ENCODE assay signal across 8 mouse cellular contexts in the genomic region with DNA sequence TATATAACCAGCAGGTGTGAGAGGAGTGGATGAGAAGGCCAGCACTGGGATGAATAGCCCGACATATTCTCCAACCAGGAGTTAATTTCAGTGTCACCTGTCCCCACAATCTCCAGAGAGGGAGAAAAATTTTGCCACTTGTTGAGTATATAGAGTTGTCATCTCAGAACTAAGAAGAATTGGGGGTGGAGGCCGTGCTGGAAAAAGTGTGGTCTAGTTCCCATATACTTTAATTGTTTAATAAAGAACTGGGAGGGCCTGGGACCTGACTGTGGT. TPM values are rescaled to one million over a fixed set of nuclear protein-coding genes. Genes with fewer than 3 reads are reported as not detected.
A peak's percentile ranks its signal among the peaks of the same experiment; 100 is the strongest.
DNase-seq lines count a peak whose midpoint lies in the region; ATAC-seq and TF ChIP-seq lines count a peak whose summit lies in the region.

No protein-coding gene starts in this region.

- 28% methylated on average over 2 of the region's 2 CpGs for WGBS in heart, embryonic 11.5 days (ENCODE audit: insufficient replicate concordance)
- 19% methylated on average over 2 of the region's 2 CpGs for WGBS in forebrain, embryonic 14.5 days
- WGBS in liver, embryonic 15.5 days (ENCODE audit: insufficient replicate concordance), result 9% methylated on average over 2 of the region's 2 CpGs

- H3K27me3 ChIP-seq in heart, embryonic 11.5 days (ENCODE audit: control insufficient read depth, insufficient read depth, low read length), result no peaks in the 10 kb centered on the region
- no peaks in the 10 kb centered on the region for H3K27me3 ChIP-seq in CH12.LX (replicated peaks)
- no peaks in the 10 kb centered on the region for H3K27me3 ChIP-seq in forebrain, embryonic 14.5 days (replicated peaks; ENCODE audit: control insufficient read depth, insufficient read depth, low read length)
- H3K27me3 ChIP-seq in liver, embryonic 15.5 days, result no peaks in the 10 kb centered on the region

- in situ Hi-C loops in CH12.LX (cut with MboI; ENCODE audit: low pct_ligation_motif_present, low pct_unique_long_range_greater_than_20kb, low sequenced_read_pairs), result no loop called here

- intact Hi-C loops in heart, postnatal 25 days (cut with DNase I), result loop anchor here (1.0 kb wide), 1 partner anchor 18 kb away; the partner anchor contains the start of gene Agbl5
- intact Hi-C loops in gastrocnemius, postnatal 36 days (cut with DNase I), result no loop called here

- peaks cover 36% of the 10 kb centered on the region for H3K36me3 ChIP-seq in heart, embryonic 11.5 days (ENCODE audit: control insufficient read depth, insufficient read depth, low read length)
- H3K36me3 ChIP-seq in CH12.LX (replicated peaks in 1 of 2; ENCODE audit: control insufficient read depth in 1 of 2, insufficient read depth in 1 of 2, low read length in 1 of 2), result peaks cover 40 to 44% of the 10 kb centered on the region in 2 experiments
- peaks cover 56% of the 10 kb centered on the region for H3K36me3 ChIP-seq in forebrain, embryonic 14.5 days (ENCODE audit: control insufficient read depth, insufficient read depth, low read length)
- peaks cover 41% of the 10 kb centered on the region for H3K36me3 ChIP-seq in liver, embryonic 15.5 days (replicated peaks)

- dilution Hi-C loops in CH12.LX (cut with MboI; ENCODE audit: extremely low pct_ligation_motif_present, extremely low pct_unique_long_range_greater_than_20kb, low sequenced_read_pairs), result no loop called here

- peak overlapping the region; percentile 88 for H3K4me2 ChIP-seq in heart, embryonic 11.5 days
- peak overlapping the region; percentile 97 for H3K4me2 ChIP-seq in CH12.LX (ENCODE audit: insufficient read depth, low read depth, poor library complexity, severe bottlenecking)
- H3K4me2 ChIP-seq in forebrain, embryonic 14.5 days (ENCODE audit: low read length), result peak overlapping the region; percentile 92
- H3K4me2 ChIP-seq in liver, embryonic 15.5 days, result peak overlapping the region; percentile 77

- H3K79me2 ChIP-seq in CH12.LX (replicated peaks; ENCODE audit: control insufficient read depth, extremely low read depth, insufficient read depth, poor library complexity, severe bottlenecking), result peaks cover 9% of the 10 kb centered on the region

- H3K4me1 ChIP-seq in heart, embryonic 11.5 days (ENCODE audit: control insufficient read depth, insufficient read depth, low read length), result peaks cover 5% of the 10 kb centered on the region
- peaks cover 8 to 38% of the 10 kb centered on the region in 2 experiments for H3K4me1 ChIP-seq in CH12.LX (ENCODE audit: control insufficient read depth in 1 of 2, insufficient read depth in 2 of 2)
- H3K4me1 ChIP-seq in forebrain, embryonic 14.5 days (ENCODE audit: control insufficient read depth, insufficient read depth, low read length), result peaks cover 11% of the 10 kb centered on the region; the same call in 1 of the 2 replicates
- peaks cover 24% of the 10 kb centered on the region for H3K4me1 ChIP-seq in liver, embryonic 15.5 days (replicated peaks)

- TF ChIP-seq POLR2A in CH12.LX (IDR thresholded peaks at IDR 0.05; ENCODE audit: low read depth, low read length), result no peak

- TF ChIP-seq RAD21 in CH12.LX (IDR thresholded peaks at IDR 0.05; ENCODE audit: low read depth, low read length), result no peak

- H3K9me3 ChIP-seq in heart, embryonic 11.5 days (replicated peaks; ENCODE audit: control insufficient read depth, low read length), result no peaks in the 10 kb centered on the region
- no peaks in the 10 kb centered on the region for H3K9me3 ChIP-seq in CH12.LX (replicated peaks; ENCODE audit: low read length)
- H3K9me3 ChIP-seq in forebrain, embryonic 14.5 days (replicated peaks; ENCODE audit: control insufficient read depth, low read length), result no peaks in the 10 kb centered on the region
- H3K9me3 ChIP-seq in liver, embryonic 15.5 days (replicated peaks), result no peaks in the 10 kb centered on the region

- no peak for DNase-seq in heart, postnatal 25 days (ENCODE audit: low spot score)
- no peak for DNase-seq in CH12.LX (ENCODE audit: extremely low read depth)
- no peak for DNase-seq in forebrain, embryonic 14.5 days (ENCODE audit: low spot score)
- DNase-seq in cerebellum, postnatal 36 days, result no peak
- no peak for DNase-seq in gastrocnemius, postnatal 36 days

- TF ChIP-seq CTCF in CH12.LX (conservative IDR thresholded peaks at IDR 0.05 in 1 of 2, IDR thresholded peaks at IDR 0.05 in 1 of 2; ENCODE audit: low read depth in 2 of 2, low read length in 2 of 2), result no peak

- H3K4me3 ChIP-seq in heart, embryonic 11.5 days (ENCODE audit: low read depth, low read length), result peak overlapping the region; percentile 91
- peak overlapping the region; percentile 77 to 90 (median 77) for H3K4me3 ChIP-seq in CH12.LX (replicated peaks in 1 of 3; ENCODE audit: low read depth in 2 of 3, low read length in 2 of 3, poor library complexity in 1 of 3)
- peak overlapping the region; percentile 84 for H3K4me3 ChIP-seq in forebrain, embryonic 14.5 days (ENCODE audit: low read depth, low read length)
- H3K4me3 ChIP-seq in liver, embryonic 15.5 days (replicated peaks), result peak overlapping the region; percentile 92

- ATAC-seq in heart, embryonic 11.5 days (replicated peaks; ENCODE audit: insufficient number of reproducible peaks, low FRiP score, low TSS enrichment), result no peak
- ATAC-seq in forebrain, embryonic 14.5 days, result no peak
- no peak for ATAC-seq in liver, embryonic 15.5 days (ENCODE audit: insufficient read depth)
- no peak for ATAC-seq in CD4-positive, CD25-positive, alpha-beta regulatory T cell, adult 4 months

- H3K9ac ChIP-seq in heart, embryonic 11.5 days (ENCODE audit: low read depth, low read length), result peak overlapping the region; percentile 91
- peak overlapping the region; percentile 79 for H3K9ac ChIP-seq in CH12.LX (ENCODE audit: insufficient read depth, low read depth)
- peak overlapping the region; percentile 91 for H3K9ac ChIP-seq in forebrain, embryonic 14.5 days (ENCODE audit: low read length)
- H3K9ac ChIP-seq in liver, embryonic 15.5 days, result peak overlapping the region; percentile 94

- TF ChIP-seq EP300 in CH12.LX (IDR thresholded peaks at IDR 0.05; ENCODE audit: low read length), result no peak

- H3K27ac ChIP-seq in heart, embryonic 11.5 days (ENCODE audit: low read depth, low read length), result no peak overlapping the region
- H3K27ac ChIP-seq in CH12.LX (ENCODE audit: insufficient read depth, low read depth), result no peak overlapping the region
- no peak overlapping the region for H3K27ac ChIP-seq in forebrain, embryonic 14.5 days (ENCODE audit: low read depth, low read length)
- peak overlapping the region; percentile 72; the same call in 1 of the 2 replicates for H3K27ac ChIP-seq in liver, embryonic 15.5 days (replicated peaks)

RNA-seq across cellular contexts. Expression of gene Tmem214, which starts 2.3 kb away (rescaled TPM):
- polyA plus RNA-seq in heart, embryonic 11.5 days (2014; fragmentation: Nextera tagmentation; extraction: Ambion mirVana), result 47.8 and 48.2 TPM in 2 replicates
- total RNA-seq in heart, postnatal 25 days (2021), result 10 to 100 TPM; 36.5 to 39.1 TPM
- 31.9 and 36.7 TPM in 2 replicates for total RNA-seq in CH12.LX (2012; rRNA removed)
- total RNA-seq in CH12.LX (2014; rRNA removed), result 25.2 and 28.3 TPM in 2 replicates
- 28.0 and 35.3 TPM in 2 replicates for polyA plus RNA-seq in CH12.LX (2012; ENCODE audit: insufficient read length, low read depth)
- polyA plus RNA-seq in forebrain, embryonic 14.5 days (2014; fragmentation: Nextera tagmentation; extraction: Ambion mirVana), result 30.6 and 37.5 TPM in 2 replicates
- polyA plus RNA-seq in liver, embryonic 15.5 days (2015; fragmentation: Nextera tagmentation; extraction: Ambion mirVana), result 42.8 and 44.0 TPM in 2 replicates
- 10 to 100 TPM; 28.4 to 41.1 TPM for polyA plus RNA-seq in CD4-positive, CD25-positive, alpha-beta regulatory T cell, adult 4 months (2017; shearing (Covaris generic))
- 10 to 100 TPM; 25.0 to 31.5 TPM for total RNA-seq in gastrocnemius, postnatal 36 days (2021)

RNA-seq across cellular contexts. Expression of gene Agbl5, which starts 18.4 kb away (rescaled TPM):
- polyA plus RNA-seq in heart, embryonic 11.5 days (2014; fragmentation: Nextera tagmentation; extraction: Ambion mirVana), result 12.9 and 14.5 TPM in 2 replicates
- total RNA-seq in heart, postnatal 25 days (2021), result 1 to 10 TPM; 5.9 to 6.8 TPM
- total RNA-seq in CH12.LX (2012; rRNA removed) (8.0 and 9.3 TPM in 2 replicates), CH12.LX (2014; rRNA removed) (3.5 and 4.1 TPM in 2 replicates)
- polyA plus RNA-seq in CH12.LX (2012; ENCODE audit: insufficient read length, low read depth), result 8.4 and 11.6 TPM in 2 replicates
- 18.9 and 22.1 TPM in 2 replicates for polyA plus RNA-seq in forebrain, embryonic 14.5 days (2014; fragmentation: Nextera tagmentation; extraction: Ambion mirVana)
- polyA plus RNA-seq in liver, embryonic 15.5 days (2015; fragmentation: Nextera tagmentation; extraction: Ambion mirVana), result 4.8 and 5.7 TPM in 2 replicates
- 1 to 10 TPM; 4.4 to 5.5 TPM for polyA plus RNA-seq in CD4-positive, CD25-positive, alpha-beta regulatory T cell, adult 4 months (2017; shearing (Covaris generic))
- total RNA-seq in gastrocnemius, postnatal 36 days (2021), result 1 to 10 TPM; 1.6 to 3.0 TPM

RNA-seq across cellular contexts. Expression of gene Ost4, which starts 37.5 kb away (rescaled TPM):
- 445 and 470 TPM in 2 replicates for polyA plus RNA-seq in heart, embryonic 11.5 days (2014; fragmentation: Nextera tagmentation; extraction: Ambion mirVana)
- total RNA-seq in heart, postnatal 25 days (2021), result 100 to 1,000 TPM; 142 to 150 TPM
- total RNA-seq in CH12.LX (2012; rRNA removed) (181 and 244 TPM in 2 replicates), CH12.LX (2014; rRNA removed) (221 and 263 TPM in 2 replicates)
- 312 and 330 TPM in 2 replicates for polyA plus RNA-seq in CH12.LX (2012; ENCODE audit: insufficient read length, low read depth)
- polyA plus RNA-seq in forebrain, embryonic 14.5 days (2014; fragmentation: Nextera tagmentation; extraction: Ambion mirVana), result 265 and 340 TPM in 2 replicates
- 312 and 329 TPM in 2 replicates for polyA plus RNA-seq in liver, embryonic 15.5 days (2015; fragmentation: Nextera tagmentation; extraction: Ambion mirVana)
- 100 to 1,000 TPM; 200 to 285 TPM for polyA plus RNA-seq in CD4-positive, CD25-positive, alpha-beta regulatory T cell, adult 4 months (2017; shearing (Covaris generic))
- total RNA-seq in gastrocnemius, postnatal 36 days (2021), result 10 to 100 TPM; 94.1 to 99.6 TPM

RNA-seq across cellular contexts. Expression of gene Emilin1, which starts 43.1 kb away (rescaled TPM):
- polyA plus RNA-seq in heart, embryonic 11.5 days (2014; fragmentation: Nextera tagmentation; extraction: Ambion mirVana), result 90.5 and 123 TPM in 2 replicates
- 10 to 100 TPM; 27.6 to 29.7 TPM for total RNA-seq in heart, postnatal 25 days (2021)
- total RNA-seq in CH12.LX (2012; rRNA removed), result 0.34 TPM in 2 replicates
- 0.05 and 0.11 TPM in 2 replicates for total RNA-seq in CH12.LX (2014; rRNA removed)
- 0.33 and 0.63 TPM in 2 replicates for polyA plus RNA-seq in CH12.LX (2012; ENCODE audit: insufficient read length, low read depth)
- polyA plus RNA-seq in forebrain, embryonic 14.5 days (2014; fragmentation: Nextera tagmentation; extraction: Ambion mirVana), result 8.6 and 11.6 TPM in 2 replicates
- polyA plus RNA-seq in liver, embryonic 15.5 days (2015; fragmentation: Nextera tagmentation; extraction: Ambion mirVana), result 37.6 and 46.8 TPM in 2 replicates
- polyA plus RNA-seq in CD4-positive, CD25-positive, alpha-beta regulatory T cell, adult 4 months (2017; shearing (Covaris generic)), result under 1 TPM; 0.32 to 0.90 TPM
- 1 to 10 TPM; 4.8 to 7.0 TPM for total RNA-seq in gastrocnemius, postnatal 36 days (2021)

RNA-seq across cellular contexts. Expression of gene Khk, which starts 51.2 kb away (rescaled TPM):
- 10.1 and 11.3 TPM in 2 replicates for polyA plus RNA-seq in heart, embryonic 11.5 days (2014; fragmentation: Nextera tagmentation; extraction: Ambion mirVana)
- 10 to 100 TPM; 21.1 to 22.6 TPM for total RNA-seq in heart, postnatal 25 days (2021)
- total RNA-seq in CH12.LX (2012; rRNA removed) (3.7 and 5.7 TPM in 2 replicates), CH12.LX (2014; rRNA removed) (1.9 and 2.5 TPM in 2 replicates)
- 2.9 and 3.7 TPM in 2 replicates for polyA plus RNA-seq in CH12.LX (2012; ENCODE audit: insufficient read length, low read depth)
- polyA plus RNA-seq in forebrain, embryonic 14.5 days (2014; fragmentation: Nextera tagmentation; extraction: Ambion mirVana), result 8.3 and 11.2 TPM in 2 replicates
- polyA plus RNA-seq in liver, embryonic 15.5 days (2015; fragmentation: Nextera tagmentation; extraction: Ambion mirVana), result 33.1 and 35.9 TPM in 2 replicates
- polyA plus RNA-seq in CD4-positive, CD25-positive, alpha-beta regulatory T cell, adult 4 months (2017; shearing (Covaris generic)), result 10 to 100 TPM; 20.3 to 26.3 TPM
- 10 to 100 TPM; 27.1 to 30.3 TPM for total RNA-seq in gastrocnemius, postnatal 36 days (2021)
